Mouse (Mus musculus): ENCODE measurements at regions not wholly inside any gene's neighbourhood (a gene's known extent, or its start where the extent isn't known, plus 50 kb on each side); places are given as distances from the start of the nearest gene placed in this dataset.

GRCm38 (mm10) chr15:63006471-63007228, 838.3 kb downstream of the Gsdmc2 start:
- no peak overlapping the region for H3K4me2 ChIP-seq (replicated peaks)
- H3K4me1 ChIP-seq: no peaks in the 10 kb centered on the region
- H3K27ac ChIP-seq: no peak overlapping the region
- H3K9ac ChIP-seq: no peak overlapping the region
- no peaks in the 10 kb centered on the region for H3K36me3 ChIP-seq
- ATAC-seq (ENCODE audit: low FRiP score, low read depth): no peak
- H3K9me3 ChIP-seq: no peaks in the 10 kb centered on the region
- no peak overlapping the region for H3K4me3 ChIP-seq
- no peaks in the 10 kb centered on the region for H3K27me3 ChIP-seq
- 66% methylated on average over 14 of the region's 14 CpGs for WGBS

- H3K4me3 ChIP-seq: no peak overlapping the region
- no peak for ATAC-seq (ENCODE audit: low FRiP score, low read depth)
- H3K36me3 ChIP-seq: no peaks in the 10 kb centered on the region
- H3K9me3 ChIP-seq: no peaks in the 10 kb centered on the region
- no peak overlapping the region for H3K9ac ChIP-seq
- no peak overlapping the region for H3K27ac ChIP-seq
- H3K4me2 ChIP-seq (replicated peaks): no peak overlapping the region
- H3K4me1 ChIP-seq: no peaks in the 10 kb centered on the region
- 64% methylated on average over 2 of the region's 2 CpGs for WGBS
- no peaks in the 10 kb centered on the region for H3K27me3 ChIP-seq
Observed at GRCm38 (mm10) chr15:62994691-62995090, 850.3 kb downstream of the Gsdmc2 start.

GRCm38 (mm10) chr15:62986871-62987270, 858.1 kb downstream of the Gsdmc2 start:
- ATAC-seq (ENCODE audit: low FRiP score, low read depth): no peak
- Histone ChIP-seq H3K4me1 (0 out of 2 replicates have a peak, but pooled peaks cover 7% of the 10 kb centered on the region), H3K36me3 (no peaks in the 10 kb centered on the region), H3K4me3 (no peak overlapping the region), H3K4me2 (replicated peaks) (no peak overlapping the region), H3K9ac (no peak overlapping the region), H3K27me3 (no peaks in the 10 kb centered on the region), H3K27ac (no peak overlapping the region), H3K9me3 (no peaks in the 10 kb centered on the region)
- WGBS: 77% methylated on average over 4 of the region's 4 CpGs

GRCm38 (mm10) chr15:62986147-62986546, 858.8 kb downstream of the Gsdmc2 start:
- H3K9ac ChIP-seq: no peak overlapping the region
- ATAC-seq (ENCODE audit: low FRiP score, low read depth): no peak
- no peaks in the 10 kb centered on the region for H3K27me3 ChIP-seq
- H3K4me2 ChIP-seq (replicated peaks): no peak overlapping the region
- no peak overlapping the region for H3K27ac ChIP-seq
- H3K9me3 ChIP-seq: no peaks in the 10 kb centered on the region
- WGBS: 72% methylated on average over 7 of the region's 7 CpGs
- 0 out of 2 replicates have a peak, but pooled peaks cover 7% of the 10 kb centered on the region for H3K4me1 ChIP-seq
- H3K36me3 ChIP-seq: no peaks in the 10 kb centered on the region
- H3K4me3 ChIP-seq: no peak overlapping the region

- Histone ChIP-seq H3K9ac (no peak overlapping the region), H3K4me1 (no peaks in the 10 kb centered on the region), H3K36me3 (no peaks in the 10 kb centered on the region), H3K27me3 (no peaks in the 10 kb centered on the region), H3K9me3 (no peaks in the 10 kb centered on the region), H3K27ac (no peak overlapping the region), H3K4me3 (no peak overlapping the region), H3K4me2 (replicated peaks) (no peak overlapping the region)
- 80% methylated on average over 2 of the region's 2 CpGs for WGBS
- ATAC-seq (ENCODE audit: low FRiP score, low read depth): no peak
Observed at GRCm38 (mm10) chr15:62970566-62970965, 874.4 kb downstream of the Gsdmc2 start.

GRCm38 (mm10) chr15:62962681-62963080, 882.3 kb downstream of the Gsdmc2 start:
- Histone ChIP-seq H3K4me1 (no peaks in the 10 kb centered on the region), H3K4me2 (replicated peaks) (no peak overlapping the region), H3K9ac (no peak overlapping the region), H3K27ac (no peak overlapping the region), H3K4me3 (no peak overlapping the region), H3K9me3 (no peaks in the 10 kb centered on the region), H3K27me3 (no peaks in the 10 kb centered on the region), H3K36me3 (no peaks in the 10 kb centered on the region)
- 53% methylated on average over 5 of the region's 5 CpGs for WGBS
- ATAC-seq (ENCODE audit: low FRiP score, low read depth): no peak

GRCm38 (mm10) chr15:62960623-62961022, 884.4 kb downstream of the Gsdmc2 start:
- Histone ChIP-seq H3K9me3 (no peaks in the 10 kb centered on the region), H3K4me3 (no peak overlapping the region), H3K9ac (no peak overlapping the region), H3K27me3 (no peaks in the 10 kb centered on the region), H3K4me2 (replicated peaks) (no peak overlapping the region), H3K4me1 (no peaks in the 10 kb centered on the region), H3K36me3 (no peaks in the 10 kb centered on the region), H3K27ac (no peak overlapping the region)
- no peak for ATAC-seq (ENCODE audit: low FRiP score, low read depth)
- 82% methylated on average over 1 of the region's 1 CpGs for WGBS

GRCm38 (mm10) chr15:62958506-62959330, 886.3 kb downstream of the Gsdmc2 start:
- Histone ChIP-seq H3K27me3 (no peaks in the 10 kb centered on the region), H3K36me3 (no peaks in the 10 kb centered on the region), H3K9ac (no peak overlapping the region), H3K9me3 (no peaks in the 10 kb centered on the region), H3K4me1 (peaks cover 2% of the 10 kb centered on the region; the same call in 1 of the 2 replicates), H3K4me2 (replicated peaks) (no peak overlapping the region), H3K27ac (no peak overlapping the region), H3K4me3 (no peak overlapping the region)
- ATAC-seq (ENCODE audit: low FRiP score, low read depth): no peak
- 93% methylated on average over 2 of the region's 2 CpGs for WGBS

- Histone ChIP-seq H3K9me3 (no peaks in the 10 kb centered on the region), H3K4me1 (peaks cover 11% of the 10 kb centered on the region), H3K4me2 (replicated peaks) (no peak overlapping the region), H3K4me3 (no peak overlapping the region), H3K9ac (no peak overlapping the region), H3K27ac (no peak overlapping the region), H3K36me3 (no peaks in the 10 kb centered on the region), H3K27me3 (no peaks in the 10 kb centered on the region)
- 73% methylated on average over 1 of the region's 1 CpGs for WGBS
- no peak for ATAC-seq (ENCODE audit: low FRiP score, low read depth)
Observed at GRCm38 (mm10) chr15:62954889-62955288, 890.1 kb downstream of the Gsdmc2 start.

- Histone ChIP-seq H3K4me1 (peaks cover 11% of the 10 kb centered on the region), H3K4me3 (no peak overlapping the region), H3K9me3 (no peaks in the 10 kb centered on the region), H3K9ac (no peak overlapping the region), H3K27me3 (no peaks in the 10 kb centered on the region), H3K27ac (no peak overlapping the region), H3K36me3 (no peaks in the 10 kb centered on the region), H3K4me2 (replicated peaks) (no peak overlapping the region)
- no peak for ATAC-seq (ENCODE audit: low FRiP score, low read depth)
- WGBS: 76% methylated on average over 9 of the region's 9 CpGs
Observed at GRCm38 (mm10) chr15:62954322-62954820, 890.6 kb downstream of the Gsdmc2 start.

GRCm38 (mm10) chr15:62953215-62953941, 891.6 kb downstream of the Gsdmc2 start:
- Histone ChIP-seq H3K4me2 (replicated peaks) (no peak overlapping the region), H3K9ac (no peak overlapping the region), H3K27ac (0 out of 2 replicates have a peak overlapping the region, but pooled peaks have one; percentile 3), H3K4me3 (no peak overlapping the region), H3K27me3 (no peaks in the 10 kb centered on the region), H3K9me3 (no peaks in the 10 kb centered on the region), H3K36me3 (no peaks in the 10 kb centered on the region), H3K4me1 (peaks cover 11% of the 10 kb centered on the region)
- peak; percentile 80; the same call in 1 of the 2 replicates for ATAC-seq (ENCODE audit: low FRiP score, low read depth)
- 46% methylated on average over 6 of the region's 6 CpGs for WGBS

Measured in limb, embryonic 13.5 days (tissue).